Mouse (Mus musculus) stomach, postnatal 0 days (tissue): ENCODE measurements around the gene Rcsd1. TPM values are rescaled to one million over a fixed set of nuclear protein-coding genes. Genes with fewer than 3 reads are reported as not detected.

Source experiments
- ATAC-seq: fragments of 200-750 bp; cut with Nextera tagmentation; 2 replicates; pipeline ENCODE4 v1.8.0; 2017; ENCODE audit not compliant: low FRiP score, low TSS enrichment
- DNase-seq: peaks from one replicate; pipeline ENCODE4 v3.0.0-alpha.2; 2016; ENCODE audit warnings: low spot score
- H3K27ac ChIP-seq: fragments of 300-500 bp; sonication (generic); replicated peaks from 2 replicates; pipeline ENCODE4 v1.5.1; 2014; ENCODE audit warnings: mild to moderate bottlenecking, control low read depth
- H3K27me3 ChIP-seq: fragments of 300-500 bp; sonication (generic); 2 replicates; pipeline ENCODE4 v1.6.1; 2014; ENCODE audit warnings: low read length; ENCODE audit not compliant: control insufficient read depth, insufficient read depth
- H3K36me3 ChIP-seq: fragments of 300-500 bp; sonication (generic); 2 replicates; pipeline ENCODE4 v1.6.1; 2014; ENCODE audit warnings: low read length, mixed read lengths; ENCODE audit not compliant: control insufficient read depth, insufficient read depth
- H3K4me1 ChIP-seq: fragments of 300-500 bp; sonication (generic); replicated peaks from 2 replicates; pipeline ENCODE4 v1.6.1; 2014; ENCODE audit warnings: antibody characterized with exemption; ENCODE audit not compliant: control insufficient read depth, insufficient read depth
- H3K4me2 ChIP-seq: fragments of 300-500 bp; sonication (generic); replicated peaks from 2 replicates; pipeline ENCODE4 v1.6.1; 2014; ENCODE audit warnings: low read depth, mild to moderate bottlenecking, control low read depth, moderate library complexity
- H3K4me3 ChIP-seq: fragments of 300-500 bp; sonication (generic); 2 replicates; pipeline ENCODE4 v1.5.1; 2014; ENCODE audit warnings: low read depth, low read length, control low read depth
- H3K9ac ChIP-seq: fragments of 300-500 bp; sonication (generic); 2 replicates; pipeline ENCODE4 v1.6.1; 2014; ENCODE audit warnings: mild to moderate bottlenecking, low read length, control low read depth, mixed read lengths
- H3K9me3 ChIP-seq: fragments of 300-500 bp; sonication (generic); 2 replicates; pipeline ENCODE4 v1.6.1; 2016; ENCODE audit warnings: low read length; ENCODE audit not compliant: control insufficient read depth
- CTCF ChIP-seq: IDR thresholded peaks from 2 replicates; pipeline ENCODE4 v1.5.1; 2016; ENCODE audit warnings: antibody characterized with exemption, low read depth, mild to moderate bottlenecking, moderate library complexity
- EP300 ChIP-seq: optimal IDR thresholded peaks from 2 replicates; pipeline ENCODE3; 2016; ENCODE audit warnings: antibody characterized with exemption
- WGBS: fragments of 180-500 bp; shearing (Covaris S2); extraction: QIAGEN DNeasy Blood & Tissue Kit; methylation state at CpG from one replicate; pipeline ENCODE4 v1.1.7; 2014; 5-methylcytosine and 5-hydroxymethylcytosine counted together
- polyA plus RNA-seq: library from polyadenylated mRNA; unstranded; fragments of >200 nt; fragmentation: Nextera tagmentation; extraction: Ambion mirVana; gene quantifications from 2 replicates; pipeline ENCODE4 v1.2.1, GENCODE M21; 2015

Rcsd1 gene
- polyA plus RNA-seq, 1 experiment from 2014 or later, result 16.1 TPM

DNA sequence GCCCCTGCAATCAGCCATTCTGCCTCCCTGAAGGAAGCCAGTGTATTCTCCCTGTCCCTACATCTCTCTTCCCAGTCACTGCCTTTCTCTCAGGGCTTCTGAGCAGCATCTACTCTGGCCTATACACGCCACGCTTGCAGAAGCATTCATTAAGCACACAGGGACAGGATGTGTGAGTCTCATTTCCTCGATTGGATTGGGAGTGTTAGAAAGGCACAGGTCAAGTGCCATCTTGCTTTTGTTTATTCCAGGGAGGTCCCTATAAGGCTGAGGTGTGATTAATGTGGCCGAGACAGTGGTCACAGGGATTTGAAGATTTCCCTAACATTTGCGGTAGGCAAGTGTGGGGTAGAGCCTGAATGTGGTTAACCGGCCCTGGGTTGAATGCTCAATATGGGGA lies 4.2 kb downstream of the Rcsd1 start:
- Histone ChIP-seq H3K27me3 (no peaks in the 10 kb centered on the region), H3K27ac (no peak overlapping the region), H3K4me1 (peaks cover 9% of the 10 kb centered on the region), H3K4me3 (no peak overlapping the region), H3K9me3 (no peaks in the 10 kb centered on the region), H3K9ac (no peak overlapping the region), H3K36me3 (no peaks in the 10 kb centered on the region), H3K4me2 (peak overlapping the region; percentile 93; the same call in 1 of the 2 replicates)
- ATAC-seq (no peak), DNase-seq (no peak)
- TF ChIP-seq CTCF, result no peak
- no peak for TF ChIP-seq EP300
- 58% methylated on average over 6 of the region's 6 CpGs for WGBS

DNA sequence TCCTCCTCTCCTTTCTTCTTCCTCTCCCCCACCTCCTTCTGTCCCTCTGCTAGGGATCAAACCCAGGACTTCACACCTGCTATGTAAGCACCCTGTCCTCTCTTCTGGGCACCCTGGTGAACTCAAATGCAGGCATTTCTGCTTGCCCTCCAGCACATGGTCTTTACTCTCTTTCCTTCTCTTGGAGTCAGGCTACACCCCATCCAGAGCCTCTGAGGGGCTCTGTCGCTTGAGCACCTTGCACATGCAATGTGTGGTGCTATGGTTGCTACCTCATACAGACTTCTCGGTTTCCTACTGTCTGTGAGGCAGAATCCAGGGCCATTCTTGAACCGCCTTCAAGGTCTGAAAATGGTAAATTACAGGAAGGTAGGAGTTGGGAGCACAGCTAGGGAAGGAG lies 4.7 kb downstream of the Rcsd1 start:
- DNase-seq, result no peak
- ATAC-seq, result no peak
- Histone ChIP-seq H3K4me3 (no peak overlapping the region), H3K27ac (no peak overlapping the region), H3K9ac (no peak overlapping the region), H3K4me1 (peaks cover 11% of the 10 kb centered on the region), H3K9me3 (no peaks in the 10 kb centered on the region), H3K27me3 (no peaks in the 10 kb centered on the region), H3K36me3 (no peaks in the 10 kb centered on the region), H3K4me2 (no peak overlapping the region)
- TF ChIP-seq CTCF, result no peak
- TF ChIP-seq EP300, result no peak
- WGBS, result 86% methylated on average over 3 of the region's 3 CpGs

- H3K4me1 ChIP-seq, result peaks cover 11% of the 10 kb centered on the region
- peak overlapping the region; percentile 55 for H3K9ac ChIP-seq
- H3K4me3 ChIP-seq, result peak overlapping the region; percentile 19
- no peaks in the 10 kb centered on the region for H3K27me3 ChIP-seq
- no peaks in the 10 kb centered on the region for H3K36me3 ChIP-seq
- peak overlapping the region; percentile 46 for H3K4me2 ChIP-seq
- H3K27ac ChIP-seq, result peak overlapping the region; percentile 53
- no peak for ATAC-seq
- WGBS, result 24% methylated on average over 19 of the region's 19 CpGs
- peak; percentile 53 for DNase-seq
- TF ChIP-seq CTCF, result no peak
- no peak for TF ChIP-seq EP300
- H3K9me3 ChIP-seq, result no peaks in the 10 kb centered on the region
These were observed 7.1 kb downstream of the Rcsd1 start for GRCm38 (mm10) chr1:165702221-165703031.

DNA sequence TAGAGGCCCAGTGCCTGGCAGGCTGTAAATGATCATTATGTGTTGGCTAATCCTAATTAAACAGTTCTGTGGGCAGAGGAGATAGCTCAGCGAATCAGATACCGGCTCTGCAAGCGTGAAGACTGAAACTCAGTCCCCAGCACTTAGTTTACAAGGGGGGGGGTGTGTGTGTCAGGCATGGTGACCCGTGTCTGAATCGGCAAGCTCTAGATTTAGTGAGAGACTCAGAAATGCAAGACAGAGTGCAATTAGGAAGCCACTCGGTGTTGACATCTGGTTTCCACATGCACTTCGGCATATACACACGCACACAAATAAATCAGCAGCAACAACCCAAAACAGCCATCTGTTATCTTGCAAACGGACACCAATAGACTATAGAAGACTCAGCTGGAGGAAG lies 8.0 kb downstream of the Rcsd1 start:
- no peak overlapping the region for H3K9ac ChIP-seq
- no peaks in the 10 kb centered on the region for H3K9me3 ChIP-seq
- peaks cover 11% of the 10 kb centered on the region for H3K4me1 ChIP-seq
- TF ChIP-seq EP300, result no peak
- TF ChIP-seq CTCF, result no peak
- no peak overlapping the region for H3K4me3 ChIP-seq
- no peak for ATAC-seq
- H3K27ac ChIP-seq, result peak overlapping the region; percentile 30; the same call in 1 of the 2 replicates
- H3K4me2 ChIP-seq, result no peak overlapping the region
- no peaks in the 10 kb centered on the region for H3K27me3 ChIP-seq
- DNase-seq, result no peak
- WGBS, result 47% methylated on average over 9 of the region's 9 CpGs
- no peaks in the 10 kb centered on the region for H3K36me3 ChIP-seq

DNA sequence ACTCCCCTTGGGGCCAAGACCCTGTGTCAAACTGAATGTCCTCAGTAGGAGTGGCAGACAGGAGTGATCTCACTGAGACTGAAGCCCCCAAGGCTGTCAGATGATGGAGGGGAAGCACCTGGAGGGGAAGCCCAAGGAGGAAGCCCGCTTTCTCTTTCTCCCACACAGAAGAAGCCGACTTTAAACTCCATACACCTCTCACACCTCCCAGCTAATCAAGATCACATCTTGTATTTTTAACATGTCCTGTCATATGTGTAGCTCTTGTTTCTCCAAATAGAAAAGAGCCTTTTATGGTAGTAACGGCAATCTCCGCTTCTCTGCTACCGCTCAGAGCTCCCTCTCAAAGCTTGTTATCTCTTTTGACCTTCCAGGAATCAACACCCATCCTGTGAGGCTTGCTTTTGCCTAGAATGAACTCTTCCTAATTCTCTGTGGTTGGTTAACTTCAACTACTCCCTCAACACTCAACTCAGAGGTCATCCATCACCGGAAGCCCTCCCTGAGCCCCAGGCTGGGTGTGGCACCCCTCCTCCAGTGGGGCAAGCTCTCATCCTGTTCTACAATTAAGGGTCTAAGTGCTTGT lies 8.5 kb downstream of the Rcsd1 start:
- no peak for DNase-seq
- no peak overlapping the region for H3K4me2 ChIP-seq
- no peaks in the 10 kb centered on the region for H3K9me3 ChIP-seq
- no peaks in the 10 kb centered on the region for H3K36me3 ChIP-seq
- no peaks in the 10 kb centered on the region for H3K27me3 ChIP-seq
- no peak for TF ChIP-seq EP300
- no peak for TF ChIP-seq CTCF
- peak overlapping the region; percentile 30; the same call in 1 of the 2 replicates for H3K27ac ChIP-seq
- H3K4me1 ChIP-seq, result peaks cover 11% of the 10 kb centered on the region
- no peak for ATAC-seq
- WGBS, result 57% methylated on average over 6 of the region's 6 CpGs
- H3K9ac ChIP-seq, result no peak overlapping the region
- no peak overlapping the region for H3K4me3 ChIP-seq

- no peaks in the 10 kb centered on the region for H3K36me3 ChIP-seq
- H3K9me3 ChIP-seq, result no peaks in the 10 kb centered on the region
- peaks cover 11% of the 10 kb centered on the region for H3K4me1 ChIP-seq
- no peak overlapping the region for H3K4me3 ChIP-seq
- no peaks in the 10 kb centered on the region for H3K27me3 ChIP-seq
- no peak overlapping the region for H3K9ac ChIP-seq
- H3K27ac ChIP-seq, result peak overlapping the region; percentile 13; the same call in 1 of the 2 replicates
- WGBS, result 25% methylated on average over 7 of the region's 7 CpGs
- DNase-seq, result no peak
- ATAC-seq, result peak; percentile 12; the same call in 1 of the 2 replicates
- TF ChIP-seq EP300 (no peak), CTCF (no peak)
- no peak overlapping the region; the same call in 1 of the 2 replicates for H3K4me2 ChIP-seq
These were observed 9.2 kb downstream of the Rcsd1 start for GRCm38 (mm10) chr1:165700376-165700815.
